Mouse (Mus musculus) left cerebral cortex, postnatal 36 days (tissue): ENCODE results near the gene Ciapin1. TPM values are rescaled to one million over a fixed set of nuclear protein-coding genes. Genes with fewer than 3 reads are reported as not detected.

Experiments
- DNase-seq, 2 experiments: peaks; one replicate each; pipeline ENCODE4 v3.0.0; 2021 to 2022; ENCODE audit warnings: low spot score in 2 of 2, mixed read lengths in 1 of 2
- intact Hi-C: fragments of 180-260 bp; cut with DNase I; formaldehyde crosslinking; loops from one replicate; pipeline ENCODE4 v1.15.1; 2025
- total RNA-seq, 2 experiments: library from RNA; stranded (reverse); gene quantifications; 2 replicates each; pipeline ENCODE4 v1.2.3; 2021

Ciapin1 gene
- total RNA-seq, 2 experiments from 2014 or later, result 67.6 to 73.5 TPM

DNA sequence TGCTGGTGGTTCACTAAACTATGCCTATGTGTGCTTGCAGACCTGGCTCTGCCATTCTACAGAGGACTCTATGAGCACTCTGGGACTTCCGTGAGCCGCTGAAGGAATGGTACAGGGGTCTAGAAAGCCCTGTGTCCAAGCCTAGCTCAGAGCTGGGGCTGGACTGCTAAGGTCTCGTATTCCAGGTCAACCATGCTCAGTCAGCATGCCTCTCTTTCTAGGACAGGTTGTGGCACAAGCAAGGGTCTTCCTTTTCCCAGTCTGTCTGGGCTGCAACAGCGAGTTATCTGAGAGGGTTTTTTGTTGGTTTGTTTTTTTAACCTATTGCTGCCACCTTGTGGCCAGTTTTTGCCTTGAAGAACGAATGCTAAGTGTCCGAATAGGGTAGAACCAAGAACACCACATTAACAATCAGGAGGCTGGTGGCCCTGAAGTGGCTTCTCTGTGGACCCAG lies 25.5 kb downstream of the Ciapin1 start:
- intact Hi-C loops, result loop anchor here (1.0 to 10.0 kb wide), 3 partner anchors 40 to 208 kb away; partner anchors contain the start of genes Cx3cl1, Fam192a and Rspry1
- peak; percentile 84 to 90 for DNase-seq

DNA sequence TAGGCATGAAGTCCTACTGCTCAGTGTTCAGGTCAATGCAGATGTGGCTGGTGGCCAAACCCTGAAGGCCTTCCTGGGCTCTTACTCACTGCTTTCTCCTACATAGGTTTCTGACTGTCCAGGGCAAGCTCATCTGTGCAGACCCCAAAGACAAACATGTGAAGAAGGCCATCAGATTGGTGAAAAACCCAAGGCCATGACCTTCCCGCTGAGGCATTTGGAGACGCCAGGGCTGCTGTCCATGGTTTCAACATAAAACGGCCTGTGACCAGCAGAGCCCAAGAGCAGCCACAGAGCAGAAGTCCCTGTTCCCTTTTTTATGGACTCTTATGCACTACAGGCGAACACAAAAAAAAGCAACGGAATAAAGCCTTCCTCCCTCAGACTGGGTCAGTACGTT lies 26.5 kb downstream of the Ciapin1 start:
- DNase-seq, result no peak
- intact Hi-C loops, result loop anchor here (1.0 to 10.0 kb wide), 3 partner anchors 39 to 207 kb away; partner anchors contain the start of genes Cx3cl1, Fam192a and Rspry1

DNA sequence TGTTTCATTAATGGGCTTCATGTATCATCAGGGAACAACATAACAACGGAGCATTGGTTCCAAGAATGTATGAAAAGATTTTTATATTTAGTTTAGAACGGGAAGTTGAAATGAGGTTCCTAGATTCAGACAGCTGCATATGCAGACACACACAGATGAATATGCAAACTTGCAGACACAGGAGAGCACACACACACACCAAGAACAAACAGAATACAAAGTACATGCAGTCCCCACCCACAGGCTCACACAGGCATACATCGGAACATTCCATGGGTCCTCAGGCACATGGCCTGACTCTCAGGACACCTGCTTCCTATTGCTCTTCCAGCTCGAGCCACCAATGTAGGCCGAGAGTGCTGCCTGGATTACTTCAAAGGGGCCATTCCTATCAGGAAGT lies 27.3 kb downstream of the Ciapin1 start:
- intact Hi-C loops, result loop anchor here (5.0 to 10.0 kb wide), 2 partner anchors 39 to 206 kb away; partner anchors contain the start of genes Cx3cl1, Fam192a and Rspry1
- DNase-seq, result no peak

DNA sequence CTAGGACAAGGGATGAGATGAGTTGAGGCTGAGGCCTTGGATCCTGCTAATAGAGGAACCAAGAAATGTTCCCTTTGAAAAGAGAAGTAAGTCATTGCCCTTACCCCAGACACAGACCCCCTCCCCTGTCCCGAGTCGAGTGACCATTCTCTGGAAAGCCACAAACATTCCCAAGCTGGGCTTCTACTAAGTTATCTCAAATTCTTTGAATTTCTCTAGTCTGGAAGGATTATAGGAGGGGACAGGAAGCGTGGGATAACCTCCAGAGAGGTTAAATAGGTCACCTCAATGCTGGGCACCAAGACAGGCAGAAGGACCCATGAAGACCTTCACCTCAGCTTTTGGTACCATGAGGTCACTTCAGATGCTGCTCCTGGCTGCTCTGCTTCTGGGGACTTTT lies 28.0 kb downstream of the Ciapin1 start, which contains the start of gene Ccl17:
Gene Ccl17, plus strand, starts transcription at position 301 of the 400 bp plus-strand sequence.
- intact Hi-C loops, result loop anchor here (5.0 to 10.0 kb wide), 2 partner anchors 38 to 205 kb away; partner anchors contain the start of genes Cx3cl1, Fam192a and Rspry1
- DNase-seq, result no peak

DNA sequence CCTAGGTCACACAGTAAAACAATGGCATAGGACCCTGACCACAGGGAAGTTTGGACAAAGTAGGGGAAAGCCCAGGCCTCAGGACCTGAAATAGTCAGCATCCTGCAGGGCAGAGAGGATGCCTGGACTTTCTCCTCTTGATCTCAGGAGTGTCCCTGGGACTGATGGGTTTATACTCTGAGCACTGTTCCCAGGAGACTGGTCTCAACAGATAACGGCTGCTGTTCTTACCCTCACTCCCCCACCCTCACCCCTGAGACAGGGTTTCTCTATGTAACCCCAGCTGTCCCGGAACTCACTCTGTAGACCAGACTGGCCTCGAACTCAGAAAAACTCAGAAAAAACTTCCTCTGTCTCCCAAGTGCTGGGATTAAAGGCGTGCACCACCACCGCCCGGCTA lies 29.8 kb downstream of the Ciapin1 start:
- intact Hi-C loops, result no loop called here
- no peak for DNase-seq

DNA sequence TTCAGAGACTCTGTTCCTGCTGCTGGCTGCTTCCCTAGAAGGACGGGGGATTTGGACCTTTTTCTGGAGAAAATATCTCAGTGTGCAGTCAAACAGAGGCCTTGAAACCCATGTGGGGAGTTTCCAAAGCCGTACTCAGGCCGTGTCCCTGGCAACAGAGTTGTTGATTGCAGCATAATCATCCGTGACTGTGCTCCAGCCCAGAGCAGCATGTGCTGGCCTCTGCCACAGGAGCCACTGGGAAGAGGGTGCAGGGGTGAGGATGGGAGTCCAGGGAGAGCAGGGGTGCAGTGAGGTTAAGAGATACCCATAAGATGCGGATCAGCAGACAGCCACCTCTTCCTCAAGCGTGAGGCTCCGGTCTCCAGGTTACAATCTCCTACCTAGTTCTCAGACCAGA lies 30.7 kb downstream of the Ciapin1 start:
- intact Hi-C loops, result no loop called here
- DNase-seq, result no peak

DNA sequence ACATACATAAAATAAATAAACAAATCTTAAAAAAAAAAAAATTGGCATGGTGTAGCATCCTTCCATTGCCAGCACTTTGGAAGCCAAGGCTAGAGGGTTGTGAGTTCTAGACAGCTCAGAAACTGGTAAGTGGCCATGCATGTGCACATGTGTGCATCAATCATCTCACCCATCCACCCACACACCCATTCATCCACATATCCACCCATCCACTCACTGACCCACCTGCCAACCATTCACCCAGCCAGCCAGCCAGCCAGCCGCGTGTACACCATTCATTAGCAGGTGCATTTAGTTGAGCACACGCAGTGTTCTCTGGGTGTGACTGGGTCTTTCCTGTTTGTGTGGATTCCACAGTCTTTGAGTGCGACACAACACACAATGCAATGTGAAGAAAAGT lies 32.3 kb downstream of the Ciapin1 start:
- intact Hi-C loops, result no loop called here
- DNase-seq, result no peak

DNA sequence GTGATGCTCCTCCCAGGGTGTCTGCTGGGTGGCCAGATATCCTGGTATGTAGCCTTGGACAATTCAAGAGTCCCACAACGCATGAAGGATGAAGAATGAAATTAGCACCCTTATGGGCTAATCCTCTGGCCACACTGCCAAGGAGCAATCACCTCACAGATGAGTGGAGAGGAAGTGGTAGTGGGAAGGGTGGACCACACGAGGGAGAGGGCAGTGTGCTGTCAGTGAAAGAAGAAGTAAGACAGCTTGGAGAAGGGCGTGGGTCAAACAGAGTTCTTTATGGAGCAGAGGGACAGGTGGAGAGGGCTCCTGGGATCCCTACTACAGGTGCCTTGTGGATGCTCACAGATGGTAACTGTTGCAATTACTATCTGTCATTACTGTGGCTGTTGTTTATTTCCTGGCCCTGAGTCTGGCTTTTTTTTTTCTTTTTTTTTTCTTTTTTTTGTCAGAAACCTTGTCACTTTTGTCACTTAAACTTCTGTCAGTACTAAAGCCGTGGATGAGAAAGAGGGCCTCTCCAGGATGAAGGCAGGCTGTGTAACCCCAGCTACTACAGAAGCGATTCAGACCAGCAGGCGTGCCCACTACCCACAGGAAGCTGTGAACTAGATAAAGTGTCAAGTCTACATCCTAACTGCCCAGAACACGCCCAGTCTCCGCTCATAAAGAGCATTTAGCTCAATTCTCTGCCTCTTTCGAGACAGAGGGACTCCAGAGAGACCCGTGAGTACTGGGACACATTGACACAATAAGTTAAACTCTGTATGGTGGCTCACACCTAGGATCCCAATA lies 33.4 kb downstream of the Ciapin1 start:
- DNase-seq, result no peak
- intact Hi-C loops, result no loop called here

DNA sequence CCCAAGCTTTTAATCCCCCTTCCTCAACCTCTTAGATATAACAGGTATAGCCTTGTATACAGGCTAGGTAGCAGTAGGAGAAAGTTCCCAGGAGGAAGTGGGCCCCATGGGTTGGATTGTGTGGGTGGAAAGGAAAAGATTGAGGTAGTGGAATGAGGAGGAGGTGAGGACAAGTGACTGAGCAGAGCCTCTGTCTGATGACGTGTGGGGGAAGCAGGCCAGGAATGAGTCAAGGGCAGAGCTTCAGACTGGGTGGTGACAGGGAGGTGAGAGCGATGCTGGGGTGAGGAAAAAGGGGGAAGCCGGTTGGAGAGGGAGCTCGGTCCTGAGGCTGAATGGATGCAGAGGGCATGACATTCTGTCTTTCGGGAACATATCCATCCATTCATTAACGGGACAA lies 34.6 kb downstream of the Ciapin1 start:
- DNase-seq, result no peak

DNA sequence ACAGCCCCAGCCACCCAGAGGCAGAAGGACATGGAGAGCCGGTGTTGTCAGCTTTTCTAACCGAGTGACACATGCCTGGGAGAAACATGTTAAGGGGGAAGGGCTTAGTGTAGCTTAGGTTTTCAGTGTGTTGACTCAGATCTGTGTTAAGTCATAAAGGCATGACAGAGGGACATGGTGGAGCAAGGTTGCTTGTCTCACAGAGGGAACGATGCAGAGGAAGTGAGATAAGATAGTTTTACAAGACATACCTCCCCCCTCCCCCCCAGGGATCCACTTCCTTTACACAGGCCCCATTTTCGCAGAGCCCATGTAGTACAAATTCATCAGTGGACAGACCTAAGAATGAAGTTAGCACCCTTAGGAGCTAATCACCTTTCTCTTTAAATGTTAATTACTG lies 35.8 kb downstream of the Ciapin1 start:
- no peak for DNase-seq
- intact Hi-C loops, result no loop called here

More for the DNA sequence above, 34.6 kb downstream of the Ciapin1 start:
- intact Hi-C loops, result no loop called here

DNA sequence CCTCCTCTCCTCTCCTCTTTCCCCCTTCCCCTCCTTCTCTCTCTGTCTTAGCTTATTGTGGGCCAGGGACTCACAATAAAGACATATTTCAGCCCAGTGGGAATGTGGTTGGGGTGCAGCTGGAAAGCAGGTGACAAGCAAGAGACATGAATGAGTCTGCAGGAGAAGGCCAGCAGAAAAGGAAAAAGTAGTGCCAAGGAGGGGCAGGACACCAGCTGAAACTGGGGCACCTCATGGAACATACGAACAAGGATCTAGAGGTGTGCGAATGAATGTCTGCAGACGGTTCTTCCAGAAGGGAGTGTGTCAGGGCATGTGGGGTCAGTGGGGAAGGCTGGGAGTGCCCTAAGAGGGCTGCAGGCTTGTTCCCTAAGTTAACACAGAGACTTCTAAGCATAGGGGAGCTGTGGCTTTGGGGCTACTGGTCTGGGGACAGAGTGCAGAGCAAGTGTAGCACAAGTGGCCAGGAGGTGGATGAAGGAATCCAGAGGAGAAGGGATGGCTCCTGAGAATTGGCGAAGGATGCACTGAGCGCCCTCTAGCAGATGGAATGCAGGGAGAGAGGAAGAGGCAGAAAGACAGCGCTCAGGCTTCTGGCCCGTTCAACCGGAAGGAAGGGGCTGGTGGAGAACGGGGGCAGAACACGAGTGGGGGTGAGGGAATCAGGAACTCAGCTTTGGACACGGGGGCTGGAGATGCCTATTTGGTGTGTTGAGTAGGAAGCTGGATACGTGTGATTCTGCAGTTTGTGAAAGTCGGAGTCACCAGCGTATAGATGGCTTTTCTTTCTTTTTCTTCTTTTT lies 36.7 kb downstream of the Ciapin1 start:
- intact Hi-C loops, result no loop called here
- peak; percentile 75 to 83 for DNase-seq

DNA sequence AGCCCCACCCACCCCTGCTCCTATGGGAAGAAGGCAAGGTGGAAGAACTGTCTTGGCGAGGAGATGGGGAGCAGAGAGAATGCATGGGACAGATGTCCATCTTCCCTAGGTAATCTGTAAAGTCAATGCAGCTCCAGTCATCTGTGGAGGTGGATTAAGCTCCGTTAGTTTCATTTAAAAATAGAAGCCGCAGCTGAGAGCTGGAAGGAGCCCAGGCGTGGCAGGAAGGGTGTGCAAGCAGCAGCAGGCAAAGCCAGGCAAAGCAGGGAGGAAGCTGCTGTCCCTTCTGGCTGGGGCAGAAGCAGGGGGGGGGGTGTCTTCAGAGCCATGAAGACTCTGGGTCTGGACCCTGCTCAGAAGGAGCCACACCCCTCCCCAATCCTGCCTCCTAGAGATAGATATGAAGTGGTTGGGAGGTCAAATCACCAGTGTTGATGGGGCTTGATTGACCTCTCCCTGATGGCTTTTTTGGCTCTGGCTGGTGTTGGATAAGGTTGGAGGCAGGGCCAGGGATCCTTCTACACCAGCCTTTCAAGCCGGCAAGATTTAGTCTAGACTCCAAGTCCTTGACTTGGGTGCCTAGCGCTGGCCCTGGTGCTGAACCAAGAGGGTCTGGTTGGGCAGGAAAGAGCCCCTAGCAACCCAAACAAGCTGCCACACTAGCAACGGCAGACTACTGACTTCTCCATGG lies 37.7 kb downstream of the Ciapin1 start:
- DNase-seq, result peak; percentile 67 to 74
- intact Hi-C loops, result no loop called here

DNA sequence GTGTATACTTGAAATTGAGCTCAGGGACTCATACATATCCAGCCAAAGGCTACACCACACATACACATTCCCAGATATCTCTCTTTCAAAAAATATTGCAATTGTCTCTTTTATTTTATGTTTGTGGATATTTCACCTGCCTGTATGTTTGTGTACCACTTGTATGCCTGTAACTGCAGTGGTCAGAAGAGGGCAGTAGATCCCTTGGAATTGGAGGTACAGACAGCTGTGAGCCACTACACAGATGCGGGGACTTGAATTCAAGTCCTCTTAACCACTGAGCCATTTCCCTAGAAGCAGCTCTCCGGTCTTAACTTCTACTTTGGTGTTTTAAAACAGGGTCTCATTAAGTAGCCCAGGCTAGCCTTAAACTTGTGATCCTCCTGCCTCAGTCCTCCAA lies 43.4 kb downstream of the Ciapin1 start:
- no peak for DNase-seq
- intact Hi-C loops, result no loop called here

DNA sequence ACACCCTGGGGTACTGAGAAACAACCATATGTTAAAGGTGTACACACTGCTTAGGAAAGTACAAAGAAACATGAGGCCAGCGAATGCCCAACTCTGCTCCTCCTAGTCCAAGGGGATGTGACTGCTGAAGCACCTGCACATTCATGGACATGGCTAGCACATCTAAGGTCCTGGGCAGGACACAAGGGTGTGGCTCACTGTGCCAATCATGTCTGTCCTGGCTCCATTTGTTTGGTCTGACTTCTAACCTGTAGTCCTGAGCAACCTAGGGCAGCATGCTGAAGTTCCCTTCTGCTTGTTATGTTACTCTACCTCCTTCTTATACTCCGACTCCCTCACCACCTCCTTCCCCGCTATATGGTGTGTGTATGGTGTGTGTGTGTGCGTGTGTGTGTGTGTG lies 43.8 kb downstream of the Ciapin1 start:
- DNase-seq, result no peak
- intact Hi-C loops, result no loop called here

DNA sequence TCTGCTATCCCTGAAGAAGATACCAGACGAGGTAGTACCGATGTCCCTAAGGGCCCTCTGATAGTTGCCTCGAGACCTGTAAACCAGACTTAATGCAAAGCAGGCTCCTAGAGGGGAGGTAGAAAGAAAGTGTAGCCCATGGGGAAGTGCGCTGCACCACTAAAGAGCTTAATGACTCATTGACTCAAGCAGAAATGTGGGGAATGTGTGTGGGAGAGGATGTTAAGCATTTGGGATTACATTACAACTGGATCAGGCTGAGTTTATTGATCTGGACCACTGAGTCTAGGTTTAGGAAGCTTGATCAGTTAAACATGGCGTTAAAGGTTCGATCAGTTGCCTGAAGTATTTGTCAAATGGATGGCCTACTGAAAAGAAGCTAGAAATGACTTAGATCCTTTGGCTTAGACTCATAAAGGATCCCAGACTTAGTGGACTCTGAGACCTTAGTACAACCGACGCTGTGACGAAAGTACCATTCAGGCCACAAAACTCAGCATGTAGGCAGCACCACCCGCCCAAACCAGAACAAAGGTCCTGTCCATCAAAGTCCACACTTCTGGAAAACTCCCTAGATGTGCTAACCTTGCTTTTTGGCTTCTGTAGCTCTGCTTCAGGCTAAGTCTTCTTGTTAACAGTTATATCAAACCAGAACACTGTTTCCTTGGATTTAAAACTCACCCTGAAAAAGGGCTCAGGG lies 48.8 kb downstream of the Ciapin1 start:
- intact Hi-C loops, result no loop called here
- no peak for DNase-seq

DNA sequence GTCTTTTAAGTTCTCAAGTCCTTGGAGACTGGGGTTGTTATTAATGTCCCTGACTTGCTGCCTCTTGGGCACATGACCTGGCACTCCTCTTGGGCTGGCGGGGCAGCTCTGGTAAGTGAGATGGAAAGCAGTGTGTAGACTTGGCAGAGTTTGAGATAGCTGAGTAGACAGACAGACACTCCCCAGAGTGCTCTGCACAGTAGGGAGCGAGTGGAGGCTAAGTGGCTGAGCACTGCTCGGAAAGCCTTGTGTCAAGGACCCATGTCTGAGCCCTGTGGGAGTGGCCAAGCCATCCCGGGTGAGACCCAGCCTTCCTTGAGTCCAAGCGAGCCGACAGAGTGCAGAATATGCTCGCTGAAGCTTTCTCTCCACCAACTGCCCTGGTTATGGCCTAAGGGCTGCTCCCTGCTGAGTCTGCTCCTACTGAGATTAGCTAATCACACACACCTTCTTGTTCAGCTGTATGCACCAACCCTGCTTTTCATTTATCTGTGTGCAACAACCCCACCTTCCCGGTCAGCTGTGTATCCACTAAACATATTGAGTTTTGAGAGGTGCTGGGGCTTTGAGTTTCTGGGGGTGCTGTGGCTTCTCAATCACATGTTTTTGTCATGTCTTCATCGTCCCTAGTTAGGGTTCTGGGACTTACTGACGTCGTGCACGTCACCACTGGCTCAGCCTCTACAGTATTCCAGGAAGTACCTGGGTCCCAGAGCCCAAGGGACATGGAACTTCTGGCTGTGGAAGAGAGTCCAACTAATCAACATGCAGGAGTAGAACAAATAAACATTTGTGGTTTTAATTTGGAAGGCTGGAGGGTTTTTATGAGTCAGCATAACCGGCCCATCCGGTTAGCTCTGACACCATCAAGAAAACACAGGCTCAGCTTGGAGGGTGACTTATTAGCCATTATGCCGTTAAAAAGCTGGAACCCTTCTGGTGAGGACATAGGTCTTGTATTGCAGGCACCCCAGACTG lies 50.3 kb downstream of the Ciapin1 start:
- peak in 1 of 2 experiments; percentile 5 for DNase-seq
- intact Hi-C loops, result no loop called here

DNA sequence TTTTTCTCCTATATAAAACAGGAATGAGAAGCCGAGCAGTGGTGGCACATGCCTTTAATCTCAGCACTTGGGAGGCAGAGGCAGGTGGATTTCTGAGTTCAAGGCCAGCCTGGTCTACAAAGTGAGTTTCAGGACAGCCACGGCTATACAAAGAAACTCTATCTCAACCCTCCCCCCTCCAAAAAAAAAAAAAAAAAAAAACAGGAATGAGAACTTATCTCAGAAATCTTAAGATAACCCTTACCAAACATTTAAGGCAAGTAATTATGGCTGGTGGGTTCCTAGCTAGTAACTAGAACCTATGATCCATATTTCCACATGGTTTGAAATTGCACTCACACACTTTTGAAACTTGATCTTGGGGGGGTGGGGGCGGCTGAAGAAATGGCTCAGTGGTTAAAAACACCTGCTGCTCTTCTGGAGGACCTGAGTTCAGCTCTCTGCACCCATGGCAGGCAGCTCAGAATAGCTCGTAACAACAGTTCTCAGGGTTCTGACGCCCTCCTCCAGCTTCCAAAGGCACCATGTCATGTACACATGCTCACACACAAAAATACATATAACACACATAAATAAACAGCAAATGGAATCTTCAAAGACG lies 52.1 kb downstream of the Ciapin1 start:
- intact Hi-C loops, result no loop called here
- DNase-seq, result no peak
